Mouse (Mus musculus) layer of hippocampus, adult 2 months (tissue): ENCODE results near the gene Sbk1. TPM values are rescaled to one million over a fixed set of nuclear protein-coding genes. Genes with fewer than 3 reads are reported as not detected.
"Not testable (repeated sequence)": the region's sequence is repeated elsewhere in the genome, so short reads cannot be mapped to it uniquely, and the experiment has no call there.

Experiments used
- DNase-seq, 2 experiments: peaks; one replicate each; pipeline ENCODE4 v3.0.0; 2022; ENCODE audit warnings: low spot score in 2 of 2
- H3K27ac ChIP-seq: fragments of 200-600 bp; 2 replicates; pipeline ENCODE4 v1.8.1; 2022
- H3K4me3 ChIP-seq: fragments of 200-600 bp; 2 replicates; pipeline ENCODE4 v1.8.1; 2022; ENCODE audit warnings: mild to moderate bottlenecking
- CTCF ChIP-seq: fragments of 200-600 bp; conservative IDR thresholded peaks from 2 replicates; pipeline ENCODE4 v1.8.1; 2022; ENCODE audit warnings: antibody characterized with exemption, mild to moderate bottlenecking, moderate library complexity
- total RNA-seq, 2 experiments: library from RNA; stranded (reverse); gene quantifications; 2 replicates each; pipeline ENCODE4 v1.2.3; 2021

Gene Sbk1
- total RNA-seq, 2 experiments from 2014 or later, result 71.9 to 73.3 TPM

DNA sequence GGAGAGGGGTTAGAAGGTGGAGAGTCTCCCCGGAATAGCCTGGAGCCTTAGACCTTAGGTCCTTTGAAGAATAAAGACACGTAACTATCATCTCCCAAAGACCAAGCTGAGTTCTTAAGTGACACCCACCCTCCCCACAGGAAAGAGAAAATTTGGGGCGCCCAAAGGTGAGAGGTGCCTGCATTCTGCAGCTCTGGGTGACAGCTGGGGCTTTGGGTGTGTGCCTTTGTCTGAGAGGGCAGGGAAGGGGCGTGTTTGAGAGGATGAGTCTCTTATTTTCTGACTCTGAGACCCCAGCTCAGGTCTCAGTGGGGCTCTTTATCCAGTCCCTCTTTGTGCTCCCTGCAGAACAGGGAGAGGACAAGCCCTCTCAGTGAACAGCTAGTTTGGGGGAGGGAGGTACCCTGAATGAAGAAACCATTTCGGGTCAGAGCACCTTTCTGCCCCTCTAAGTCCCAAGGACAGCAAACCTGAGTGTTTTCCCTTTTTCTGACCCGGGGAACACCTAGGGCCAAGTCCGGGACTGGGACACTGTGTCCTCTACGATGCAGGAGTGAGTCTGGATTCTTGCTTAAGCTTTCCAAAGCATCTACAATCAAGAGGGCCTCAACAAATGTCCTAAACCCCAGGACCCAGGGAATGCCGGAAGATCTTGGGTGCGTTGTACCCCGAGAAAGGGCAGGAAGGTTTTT, 1.1 kb downstream of the Sbk1 start:
- DNase-seq, result no peak
- Histone ChIP-seq H3K4me3 (peak overlapping the region; percentile 97), H3K27ac (peak overlapping the region; percentile 94)
- TF ChIP-seq CTCF, result no peak

DNA sequence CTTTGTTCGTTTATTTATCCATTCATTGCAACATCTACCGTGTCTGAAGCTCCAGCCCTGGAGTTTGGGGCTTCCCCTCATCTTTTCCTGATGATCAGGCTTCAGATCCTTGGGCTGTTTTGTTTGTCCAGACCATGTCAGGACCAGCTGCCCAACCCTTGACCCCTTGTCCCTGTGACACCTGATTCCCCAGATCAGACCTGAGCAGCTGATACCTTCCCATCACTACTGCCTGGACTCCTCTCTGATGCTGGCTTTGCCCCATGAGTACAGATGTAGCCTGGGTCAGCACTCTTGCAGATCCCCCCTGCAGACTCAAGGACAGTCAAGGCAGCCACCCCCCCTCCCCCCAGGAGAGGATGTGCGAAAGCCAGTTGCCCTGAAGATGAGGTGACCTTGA, 1.7 kb downstream of the Sbk1 start:
- Histone ChIP-seq H3K27ac (peak overlapping the region; percentile 94; the same call in 1 of the 2 replicates), H3K4me3 (peak overlapping the region; percentile 97)
- TF ChIP-seq CTCF, result no peak
- DNase-seq, result no peak

- H3K27ac ChIP-seq, result peak overlapping the region; percentile 94
- DNase-seq, result no peak
- TF ChIP-seq CTCF, result no peak
- peak overlapping the region; percentile 97 for H3K4me3 ChIP-seq
These were observed 2.2 kb downstream of the Sbk1 start for GRCm38 (mm10) chr7:126274626-126275025.

GRCm38 (mm10) chr7:126275711-126276110, 3.3 kb downstream of the Sbk1 start:
- no peak for DNase-seq

GRCm38 (mm10) chr7:126276297-126276696, 3.9 kb downstream of the Sbk1 start:
- no peak for DNase-seq
- no peak for TF ChIP-seq CTCF
- H3K27ac ChIP-seq, result peak overlapping the region; percentile 32; the same call in 1 of the 2 replicates
- H3K4me3 ChIP-seq, result peak overlapping the region; percentile 97; the same call in 1 of the 2 replicates

More at GRCm38 (mm10) chr7:126275711-126276110, 3.3 kb downstream of the Sbk1 start:
- TF ChIP-seq CTCF, result no peak
- Histone ChIP-seq H3K4me3 (peak overlapping the region; percentile 97), H3K27ac (peak overlapping the region; percentile 32; the same call in 1 of the 2 replicates)

DNA sequence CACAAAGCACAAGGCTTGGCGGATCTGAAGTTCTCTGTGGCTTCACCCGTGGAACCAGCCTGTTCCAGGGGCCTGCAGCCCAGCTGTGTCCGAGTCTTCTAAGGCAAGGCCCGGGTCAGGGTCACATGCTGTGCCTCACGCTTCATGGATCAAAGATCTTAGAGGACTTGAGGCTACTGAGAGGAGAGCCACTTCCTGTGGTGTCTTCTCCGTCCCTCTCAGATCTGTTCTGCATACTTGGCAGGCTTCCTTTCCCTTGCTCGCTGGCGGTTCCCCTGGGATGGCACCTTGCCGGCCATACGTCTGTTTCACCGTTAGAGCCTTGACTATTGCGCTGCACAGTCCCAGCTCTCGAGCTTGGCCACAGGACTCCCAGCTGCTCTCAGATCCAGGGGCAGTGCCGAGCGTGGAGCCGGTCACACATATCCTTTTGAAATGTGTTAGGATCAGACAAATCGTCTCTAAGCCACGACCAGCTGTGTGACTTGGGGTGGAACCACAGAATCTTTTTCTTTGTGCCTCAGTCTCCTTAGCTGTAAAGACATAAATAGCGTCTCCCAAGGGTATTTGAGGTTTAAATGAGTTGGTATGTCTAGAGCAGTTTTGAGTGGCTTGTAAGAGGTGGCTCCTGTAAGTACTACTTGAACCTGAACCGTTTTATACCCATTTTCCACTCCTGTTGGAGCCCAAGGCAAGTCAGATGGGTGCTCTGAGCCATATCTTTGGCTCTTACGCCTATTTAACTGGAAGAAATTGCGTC, 5.3 kb downstream of the Sbk1 start:
- no peak for DNase-seq
- H3K27ac ChIP-seq, result peak overlapping the region; percentile 41; the same call in 1 of the 2 replicates
- H3K4me3 ChIP-seq, result no peak overlapping the region
- no peak for TF ChIP-seq CTCF

DNA sequence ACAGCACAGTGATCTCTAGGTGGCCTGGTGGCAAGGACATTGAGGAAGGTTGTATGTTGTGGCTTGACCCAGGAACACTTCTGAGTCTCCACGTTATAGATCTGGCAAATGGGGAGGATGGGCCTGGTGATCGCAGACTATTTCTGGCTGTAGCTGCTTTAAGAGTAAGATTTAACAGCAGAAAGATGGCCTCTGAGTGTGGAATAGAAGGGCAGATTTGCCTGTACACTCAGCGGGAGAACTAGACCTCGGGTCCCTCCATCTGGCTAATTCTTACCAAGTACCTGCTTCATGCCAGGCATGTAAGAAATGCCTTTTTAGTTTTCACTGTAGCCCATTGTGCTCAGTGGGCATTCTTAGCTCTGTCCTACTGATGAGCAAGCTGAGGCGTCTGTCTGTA, 6.4 kb downstream of the Sbk1 start:
- Histone ChIP-seq H3K27ac (no peak overlapping the region), H3K4me3 (no peak overlapping the region)
- TF ChIP-seq CTCF, result no peak
- no peak for DNase-seq

DNA sequence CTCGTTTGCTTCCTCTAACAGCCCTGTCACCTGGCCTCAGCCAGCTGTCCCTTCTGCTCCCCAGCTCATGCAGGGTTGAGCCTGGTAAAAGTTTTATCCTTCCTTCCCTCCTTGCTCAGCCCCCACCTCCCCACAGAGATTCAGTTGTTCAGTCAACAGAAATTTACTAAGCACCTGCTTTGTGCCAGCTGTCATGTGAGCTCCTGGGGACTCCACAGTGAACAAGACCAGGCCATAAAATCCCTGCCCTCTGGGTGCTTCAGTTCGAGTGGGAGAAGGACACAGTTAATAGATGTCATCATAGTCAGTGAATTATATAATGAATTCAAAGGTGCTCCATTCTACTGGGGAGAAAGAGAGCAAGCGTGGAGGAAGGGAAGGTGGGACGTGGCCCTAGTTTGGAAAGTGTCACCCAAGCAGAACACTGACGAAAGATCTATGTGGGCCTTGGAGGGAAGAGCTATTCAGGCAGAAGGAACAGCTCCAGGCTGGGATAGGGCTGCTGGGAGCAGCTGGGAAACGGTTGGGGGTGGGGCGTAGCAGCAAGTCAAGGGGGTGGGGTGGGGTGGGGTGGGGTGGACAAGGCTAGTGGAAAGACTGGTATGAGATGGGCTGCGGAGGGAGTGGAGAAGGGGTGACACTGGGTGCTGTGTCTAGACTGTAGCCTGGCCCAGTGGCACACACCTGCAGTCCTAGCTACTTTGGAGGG, 7.5 kb downstream of the Sbk1 start:
- no peak for TF ChIP-seq CTCF
- DNase-seq, result no peak
- H3K27ac ChIP-seq, result peak overlapping the region; percentile 28; the same call in 1 of the 2 replicates

DNA sequence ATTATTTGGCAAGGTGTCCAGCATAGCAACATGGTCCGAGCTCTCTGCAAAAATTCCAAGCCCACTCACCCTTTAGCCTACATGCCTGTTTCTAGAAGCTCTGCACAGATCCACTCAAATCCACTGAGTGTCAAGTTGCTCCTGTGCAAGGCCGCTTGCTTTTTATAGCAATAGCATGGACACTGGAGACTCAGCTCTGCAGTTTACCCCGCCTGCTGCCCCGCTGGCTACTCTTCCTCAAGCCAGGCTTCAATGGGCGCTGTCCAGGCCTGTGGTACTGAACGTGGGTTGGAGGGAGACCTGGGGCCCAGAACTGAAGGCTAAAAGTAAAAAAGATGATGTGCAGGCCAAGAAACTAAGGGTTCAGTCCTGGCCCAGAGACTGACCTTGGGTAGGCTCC, 8.3 kb downstream of the Sbk1 start:
- no peak for DNase-seq
- Histone ChIP-seq H3K4me3 (no peak overlapping the region), H3K27ac (no peak overlapping the region)
- TF ChIP-seq CTCF, result no peak

More for the DNA sequence above, 7.5 kb downstream of the Sbk1 start:
- no peak overlapping the region for H3K4me3 ChIP-seq

DNA sequence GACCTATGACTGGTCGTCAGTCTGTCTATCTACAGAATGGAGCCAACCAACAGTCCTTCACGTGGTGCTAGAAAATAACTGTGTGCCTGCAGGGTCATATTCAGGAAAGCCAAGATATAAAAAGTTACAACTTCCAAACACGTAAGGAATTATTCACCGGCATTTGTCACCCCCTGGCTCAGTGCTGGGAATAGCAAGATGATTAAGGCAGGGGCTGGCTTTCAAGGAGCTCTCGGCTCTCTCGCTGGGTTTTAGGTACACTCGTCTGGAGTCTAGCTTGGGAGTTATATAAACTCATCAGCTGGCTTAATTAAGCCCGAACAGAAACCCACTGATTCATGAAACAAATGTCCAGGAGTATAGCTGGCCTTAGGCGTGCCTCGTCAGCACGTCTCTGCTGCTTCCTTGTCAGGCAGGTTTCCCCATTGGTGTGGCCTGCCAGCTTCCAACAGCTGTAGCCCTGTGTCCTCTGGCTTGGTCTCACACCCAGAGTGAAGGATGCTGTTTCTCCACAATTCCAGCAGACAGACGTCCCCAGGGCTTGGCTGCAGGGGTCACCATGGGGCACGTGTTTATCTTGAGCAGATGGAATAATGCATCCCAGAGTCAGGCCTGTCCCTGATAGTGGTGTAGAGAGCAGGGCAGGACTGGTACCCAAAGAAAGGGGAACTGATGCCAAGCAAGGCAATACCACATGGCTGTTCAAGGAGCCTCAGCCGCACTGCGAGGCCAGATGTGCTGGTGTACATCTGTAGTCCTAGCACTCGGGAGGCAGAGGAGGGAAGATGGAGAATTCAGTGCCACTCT, 9.7 kb downstream of the Sbk1 start:
- Histone ChIP-seq H3K27ac (peak overlapping the region; percentile 32; the same call in 1 of the 2 replicates), H3K4me3 (no peak overlapping the region)
- DNase-seq, result no peak
- no peak for TF ChIP-seq CTCF

DNA sequence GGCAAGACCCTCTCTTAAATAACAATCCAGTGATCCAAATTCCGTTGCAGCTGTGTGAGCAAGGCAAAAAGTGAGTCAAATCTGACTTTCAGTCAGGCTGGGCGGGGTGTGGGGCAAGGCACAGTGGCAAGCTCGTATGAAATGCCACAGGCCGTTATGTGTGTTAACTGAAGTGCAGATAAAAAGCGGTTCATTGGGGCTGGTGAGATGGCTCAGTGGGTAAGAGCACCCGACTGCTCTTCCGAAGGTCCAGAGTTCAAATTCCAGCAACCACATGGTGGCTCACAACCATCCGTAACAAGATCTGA, 10.2 kb downstream of the Sbk1 start:
- not testable (repeated sequence) for DNase-seq, H3K4me3 ChIP-seq
- peak overlapping the region; percentile 32; the same call in 1 of the 2 replicates for H3K27ac ChIP-seq

DNA sequence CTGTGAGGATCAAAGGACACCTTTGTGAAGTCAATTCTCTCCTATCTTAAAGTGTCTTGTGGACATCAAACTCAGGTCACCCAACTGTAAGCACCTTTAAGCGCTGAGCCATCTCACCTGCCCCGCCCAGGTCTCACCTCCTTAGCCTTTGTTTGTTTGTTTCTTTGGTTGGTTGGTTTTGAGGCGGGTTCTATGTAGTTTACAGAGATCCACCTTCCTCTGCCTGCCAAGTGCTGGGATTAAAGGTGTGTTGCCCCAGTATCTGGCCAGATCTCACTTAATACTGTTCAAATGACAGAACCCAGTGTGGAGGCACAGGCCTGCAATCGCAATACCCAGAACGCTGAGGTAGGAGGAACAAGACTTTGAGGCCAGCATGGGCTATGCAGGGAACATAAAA, 11.6 kb downstream of the Sbk1 start:
- TF ChIP-seq CTCF, result no peak
- H3K4me3 ChIP-seq, result no peak overlapping the region
- no peak for DNase-seq
- peak overlapping the region; percentile 73 for H3K27ac ChIP-seq
